Mouse (Mus musculus): Measurements from ENCODE around the gene Ext2. TPM values are rescaled to one million over a fixed set of nuclear protein-coding genes. Genes with fewer than 3 reads are reported as not detected.

Gene Ext2
- polyA plus RNA-seq, 1 experiment from 2014 or later, result 79.8 TPM

DNA sequence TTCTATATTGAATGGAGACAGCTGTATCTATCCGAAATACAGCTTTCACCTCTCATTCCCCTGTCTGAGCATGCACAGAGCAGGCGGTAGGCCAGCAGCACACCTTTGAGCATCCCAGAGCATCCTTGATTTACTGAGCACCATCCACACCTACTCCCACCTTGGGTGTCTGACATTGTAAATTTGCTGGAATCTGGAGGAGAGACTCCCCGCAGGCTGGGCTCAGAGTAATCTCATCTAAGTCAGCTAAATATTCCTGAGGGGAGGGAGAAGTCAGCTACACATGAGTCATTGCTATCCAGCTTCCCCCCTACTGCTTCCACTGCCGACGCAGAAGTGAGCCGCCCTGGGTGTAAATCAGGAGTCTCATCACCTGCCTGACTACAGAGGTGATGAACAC lies 64.1 kb downstream of the Ext2 start:
- no peak overlapping the region for H3K9ac ChIP-seq
- H3K27me3 ChIP-seq (replicated peaks), result no peaks in the 10 kb centered on the region
- no peak overlapping the region for H3K4me2 ChIP-seq
- H3K9me3 ChIP-seq (replicated peaks), result no peaks in the 10 kb centered on the region
- H3K27ac ChIP-seq (ENCODE audit: poor library complexity, severe bottlenecking), result no peak overlapping the region
- peaks cover 24% of the 10 kb centered on the region for H3K4me1 ChIP-seq (replicated peaks)
- ATAC-seq (ENCODE audit: insufficient number of reproducible peaks, low FRiP score), result no peak
- H3K36me3 ChIP-seq, result peaks cover 22% of the 10 kb centered on the region
- WGBS, result 47% methylated on average over 6 of the region's 6 CpGs
- H3K4me3 ChIP-seq, result no peak overlapping the region

DNA sequence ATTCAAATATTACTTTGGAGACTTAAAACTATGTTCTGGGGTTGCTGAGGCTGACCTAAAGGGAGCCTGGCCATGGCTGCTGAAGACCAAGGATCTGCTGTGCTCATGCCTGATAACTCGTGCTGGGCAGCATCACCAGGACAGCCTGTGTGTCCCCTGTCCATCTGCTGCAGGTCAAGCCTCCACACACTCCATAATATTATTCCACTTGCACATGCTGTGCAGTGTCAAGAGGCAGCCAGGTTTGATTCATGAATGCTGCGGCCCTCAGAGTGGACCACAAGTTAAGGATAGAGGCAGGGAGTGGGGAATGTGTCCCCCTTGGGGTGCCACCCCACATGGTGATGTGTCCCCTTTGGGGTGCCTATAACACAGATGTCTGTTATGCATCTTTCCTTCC lies 68.0 kb downstream of the Ext2 start:
- no peak overlapping the region for H3K9ac ChIP-seq
- no peaks in the 10 kb centered on the region for H3K27me3 ChIP-seq (replicated peaks)
- no peaks in the 10 kb centered on the region for H3K9me3 ChIP-seq (replicated peaks)
- no peaks in the 10 kb centered on the region for H3K36me3 ChIP-seq
- 0 out of 2 replicates have a peak overlapping the region, but pooled peaks have one; percentile 6 for H3K27ac ChIP-seq (ENCODE audit: poor library complexity, severe bottlenecking)
- H3K4me2 ChIP-seq, result no peak overlapping the region
- ATAC-seq (ENCODE audit: insufficient number of reproducible peaks, low FRiP score), result no peak
- WGBS, result 71% methylated on average over 2 of the region's 2 CpGs
- H3K4me3 ChIP-seq, result no peak overlapping the region
- H3K4me1 ChIP-seq (replicated peaks), result peaks cover 23% of the 10 kb centered on the region

DNA sequence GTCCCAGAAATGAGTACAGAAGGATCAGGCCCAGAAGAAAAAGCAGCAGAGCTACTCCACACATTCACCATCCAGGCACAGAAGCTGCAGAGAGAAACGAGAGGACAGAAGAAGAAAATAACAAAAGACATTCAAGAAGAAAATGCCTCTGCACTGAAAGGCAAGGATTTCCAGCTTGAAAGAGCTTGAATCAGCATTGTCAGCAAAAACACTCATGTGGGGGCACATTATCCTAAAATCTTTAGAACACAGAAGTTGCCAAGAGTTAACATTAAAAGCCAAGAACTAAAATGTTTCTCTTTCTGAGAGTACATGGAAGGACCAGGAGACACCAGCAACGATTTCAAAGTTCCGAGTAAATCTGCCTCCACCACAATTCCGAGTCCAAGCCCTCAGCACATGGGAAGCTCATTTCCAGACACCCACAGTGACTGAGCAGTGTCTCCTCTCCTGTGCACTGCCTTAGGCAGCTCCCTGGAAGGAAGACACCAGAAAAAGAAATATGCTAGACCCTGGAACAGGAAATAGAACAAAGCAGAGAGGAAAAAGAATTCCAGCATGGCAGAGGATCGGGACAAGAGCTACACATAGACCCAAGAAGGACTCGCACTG lies 69.1 kb downstream of the Ext2 start:
- ATAC-seq (ENCODE audit: insufficient number of reproducible peaks, low FRiP score), result no peak
- WGBS, result 76% methylated on average over 6 of the region's 6 CpGs

DNA sequence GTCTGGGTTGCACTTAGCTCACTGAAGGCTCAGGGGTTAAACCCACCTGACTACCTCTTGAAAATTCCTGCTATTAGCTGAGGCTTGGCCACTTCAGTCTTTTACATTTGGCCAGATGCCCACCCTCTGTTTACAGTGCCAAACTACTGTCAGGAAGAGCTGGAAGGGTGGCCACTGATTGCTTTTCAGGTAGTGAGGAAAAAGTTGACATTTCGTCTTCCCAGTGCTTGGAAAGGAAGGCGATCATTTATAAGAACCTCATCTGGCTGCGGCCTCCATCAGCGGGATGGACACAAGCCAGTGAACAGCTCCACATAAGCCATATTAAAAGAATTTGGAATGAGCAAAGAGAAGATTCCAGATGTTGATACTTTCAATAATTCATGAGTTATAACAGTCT lies 72.7 kb downstream of the Ext2 start:
- WGBS, result 85% methylated on average over 4 of the region's 4 CpGs
- no peak for ATAC-seq (ENCODE audit: insufficient number of reproducible peaks, low FRiP score)
- Histone ChIP-seq H3K9ac (no peak overlapping the region), H3K4me2 (no peak overlapping the region), H3K27ac (ENCODE audit: poor library complexity, severe bottlenecking) (no peak overlapping the region), H3K27me3 (replicated peaks) (no peaks in the 10 kb centered on the region), H3K4me3 (no peak overlapping the region), H3K4me1 (replicated peaks) (peaks cover 19% of the 10 kb centered on the region), H3K9me3 (replicated peaks) (no peaks in the 10 kb centered on the region), H3K36me3 (no peaks in the 10 kb centered on the region)

More for the DNA sequence above, 69.1 kb downstream of the Ext2 start:
- no peak overlapping the region for H3K4me3 ChIP-seq
- H3K27me3 ChIP-seq (replicated peaks), result no peaks in the 10 kb centered on the region
- no peak overlapping the region for H3K4me2 ChIP-seq
- no peak overlapping the region for H3K27ac ChIP-seq (ENCODE audit: poor library complexity, severe bottlenecking)
- H3K9me3 ChIP-seq (replicated peaks), result no peaks in the 10 kb centered on the region
- H3K36me3 ChIP-seq, result no peaks in the 10 kb centered on the region
- H3K9ac ChIP-seq, result no peak overlapping the region
- peaks cover 16% of the 10 kb centered on the region for H3K4me1 ChIP-seq (replicated peaks)

DNA sequence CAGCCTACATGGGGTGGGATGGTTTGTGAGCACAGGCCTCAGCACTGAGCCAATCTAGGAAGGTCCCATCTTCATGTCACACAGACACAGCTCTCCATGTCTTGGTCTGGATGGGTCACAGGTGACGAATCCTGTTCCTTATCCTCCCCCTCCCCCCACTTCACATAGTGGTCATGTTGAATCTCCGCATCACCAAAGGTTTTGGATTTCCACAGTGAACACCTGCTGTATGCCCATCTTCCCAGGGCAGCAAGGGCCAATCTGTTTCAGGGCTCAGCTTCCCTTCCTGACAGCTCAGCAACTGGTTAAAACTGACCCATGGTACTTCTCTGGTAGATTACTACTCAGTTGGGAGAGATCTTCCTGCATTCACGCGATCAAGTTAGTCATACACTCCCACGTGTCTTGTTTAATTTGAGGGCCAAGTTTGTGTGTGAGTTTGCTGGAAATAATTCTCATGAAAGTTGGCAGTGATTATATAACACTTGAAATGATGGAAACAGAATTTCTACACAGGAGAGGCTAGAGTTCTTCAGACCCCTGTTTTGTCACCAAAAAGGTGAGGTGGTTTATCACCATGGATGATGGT lies 74.7 kb downstream of the Ext2 start:
- Histone ChIP-seq H3K27me3 (replicated peaks) (no peaks in the 10 kb centered on the region), H3K9ac (no peak overlapping the region), H3K4me2 (no peak overlapping the region), H3K27ac (ENCODE audit: poor library complexity, severe bottlenecking) (no peak overlapping the region), H3K36me3 (no peaks in the 10 kb centered on the region), H3K4me3 (no peak overlapping the region), H3K4me1 (replicated peaks) (peaks cover 15% of the 10 kb centered on the region), H3K9me3 (replicated peaks) (no peaks in the 10 kb centered on the region)
- WGBS, result 86% methylated on average over 5 of the region's 5 CpGs
- ATAC-seq (ENCODE audit: insufficient number of reproducible peaks, low FRiP score), result no peak

DNA sequence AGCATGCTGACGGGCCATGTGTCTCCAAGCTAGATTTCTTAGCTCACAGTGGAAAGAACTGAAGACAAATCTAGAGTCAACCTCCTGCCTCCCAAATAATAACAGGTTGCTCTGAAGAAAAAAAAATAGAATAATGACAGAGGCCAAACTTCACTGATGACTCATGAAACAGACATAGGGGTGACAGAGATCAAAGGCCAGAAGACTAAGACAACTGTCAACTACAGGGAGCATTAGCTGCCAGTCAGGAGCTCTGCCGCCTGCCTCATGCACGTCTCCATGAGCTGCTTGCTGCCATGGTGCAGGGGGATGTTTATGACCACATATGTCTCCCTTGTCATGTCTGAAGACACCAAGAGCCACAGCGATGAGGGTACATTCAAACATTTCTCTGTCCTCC lies 75.7 kb downstream of the Ext2 start:
- 83% methylated on average over 4 of the region's 4 CpGs for WGBS

DNA sequence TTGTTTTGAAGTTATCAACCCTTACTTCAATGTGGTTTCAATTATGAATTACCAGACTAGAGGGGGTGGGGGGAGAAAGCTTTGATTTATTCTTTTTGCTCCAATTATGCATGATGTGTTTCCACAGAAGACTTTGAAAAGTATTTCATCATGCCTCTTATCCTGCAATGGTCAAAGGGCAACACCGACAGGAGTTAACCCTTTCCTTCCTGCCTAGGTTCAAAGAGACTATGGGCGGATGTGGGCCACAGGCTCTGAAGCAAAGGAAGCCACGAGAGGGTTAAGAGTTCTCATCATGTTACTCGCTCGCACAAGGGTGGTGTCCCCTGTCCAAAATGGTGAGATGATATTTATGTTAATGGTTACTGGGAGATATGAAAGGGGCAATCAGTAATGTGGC lies 76.2 kb downstream of the Ext2 start:
- peaks cover 24% of the 10 kb centered on the region for H3K4me1 ChIP-seq (replicated peaks)
- 77% methylated on average over 5 of the region's 5 CpGs for WGBS

More for the DNA sequence above, 75.7 kb downstream of the Ext2 start:
- H3K9me3 ChIP-seq (replicated peaks), result no peaks in the 10 kb centered on the region
- H3K4me2 ChIP-seq, result no peak overlapping the region
- no peaks in the 10 kb centered on the region for H3K27me3 ChIP-seq (replicated peaks)
- peaks cover 21% of the 10 kb centered on the region for H3K4me1 ChIP-seq (replicated peaks)
- H3K27ac ChIP-seq (ENCODE audit: poor library complexity, severe bottlenecking), result no peak overlapping the region
- no peak overlapping the region for H3K4me3 ChIP-seq
- no peak overlapping the region for H3K9ac ChIP-seq
- ATAC-seq (ENCODE audit: insufficient number of reproducible peaks, low FRiP score), result no peak
- H3K36me3 ChIP-seq, result no peaks in the 10 kb centered on the region

DNA sequence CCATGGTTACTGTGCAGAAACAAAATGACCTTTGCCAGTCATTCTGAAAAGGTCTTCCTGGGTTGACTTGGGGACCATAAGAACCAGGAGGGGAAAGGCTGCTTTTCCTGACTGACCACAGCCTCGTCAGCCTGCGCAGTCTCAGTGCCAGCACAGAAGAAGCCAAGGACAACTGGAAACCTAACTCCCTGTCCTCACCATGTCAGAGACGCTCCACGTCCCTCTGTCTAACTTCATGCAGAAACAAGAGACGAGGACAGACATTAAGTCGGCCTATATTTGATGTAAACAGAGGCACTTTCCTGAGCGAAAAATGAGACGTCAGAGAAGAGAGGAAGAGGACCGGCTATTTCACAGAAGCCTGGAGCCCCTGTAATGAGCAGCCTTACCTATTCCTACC lies 76.6 kb downstream of the Ext2 start:
- Histone ChIP-seq H3K4me2 (no peak overlapping the region), H3K9ac (no peak overlapping the region), H3K4me1 (replicated peaks) (peaks cover 24% of the 10 kb centered on the region), H3K4me3 (no peak overlapping the region), H3K36me3 (no peaks in the 10 kb centered on the region), H3K27me3 (replicated peaks) (no peaks in the 10 kb centered on the region), H3K9me3 (replicated peaks) (no peaks in the 10 kb centered on the region), H3K27ac (ENCODE audit: poor library complexity, severe bottlenecking) (no peak overlapping the region)
- 60% methylated on average over 9 of the region's 9 CpGs for WGBS
- no peak for ATAC-seq (ENCODE audit: insufficient number of reproducible peaks, low FRiP score)

More for the DNA sequence above, 76.2 kb downstream of the Ext2 start:
- Histone ChIP-seq H3K27ac (ENCODE audit: poor library complexity, severe bottlenecking) (no peak overlapping the region), H3K9ac (no peak overlapping the region), H3K27me3 (replicated peaks) (no peaks in the 10 kb centered on the region), H3K9me3 (replicated peaks) (no peaks in the 10 kb centered on the region), H3K4me2 (no peak overlapping the region), H3K4me3 (no peak overlapping the region), H3K36me3 (no peaks in the 10 kb centered on the region)
- ATAC-seq (ENCODE audit: insufficient number of reproducible peaks, low FRiP score), result no peak

DNA sequence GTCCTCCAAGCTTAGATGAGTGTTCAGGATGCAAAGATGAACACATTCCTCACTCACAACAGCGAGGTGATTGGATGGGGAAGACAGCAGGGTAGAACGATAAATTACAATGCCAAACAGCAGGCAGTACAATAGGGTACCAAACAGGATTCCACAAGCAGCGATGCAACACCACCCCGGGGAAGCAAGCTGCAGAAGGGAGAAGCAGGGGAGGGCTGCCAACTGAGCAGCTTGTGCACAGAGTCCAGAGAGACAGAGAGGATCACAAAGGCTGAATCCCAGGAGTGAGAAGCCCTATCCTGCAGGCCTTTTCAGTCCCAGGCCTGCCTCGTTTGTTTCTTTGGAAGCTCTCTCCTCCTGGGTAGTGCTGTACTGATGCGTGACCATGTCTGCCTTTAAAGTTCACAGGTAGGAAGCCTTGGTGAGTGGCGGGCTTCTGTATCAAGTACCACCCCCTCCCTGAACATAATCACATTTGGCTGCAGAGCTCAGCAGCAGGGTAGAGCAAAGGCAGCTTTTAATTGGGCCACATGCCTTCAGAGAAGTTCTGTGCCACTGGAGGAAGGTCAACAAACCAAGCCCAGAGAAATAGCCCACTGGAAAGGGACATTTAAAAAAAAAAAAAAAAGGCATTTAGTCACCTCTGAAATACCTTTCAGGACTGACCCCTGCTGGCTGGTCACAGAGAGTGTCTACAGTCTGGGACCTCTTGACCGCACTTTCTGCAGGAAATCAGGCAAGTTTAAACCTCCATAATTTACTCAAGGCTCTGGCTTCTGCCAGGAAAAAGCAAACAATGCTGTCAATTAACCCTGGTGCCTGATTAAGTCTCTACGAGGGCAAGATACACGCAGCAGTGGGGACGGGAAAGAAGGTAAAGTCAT lies 77.8 kb downstream of the Ext2 start:
- no peak overlapping the region for H3K4me3 ChIP-seq
- peaks cover 33% of the 10 kb centered on the region for H3K4me1 ChIP-seq (replicated peaks)
- peak overlapping the region; percentile 23; the same call in 1 of the 2 replicates for H3K4me2 ChIP-seq
- no peak for ATAC-seq (ENCODE audit: insufficient number of reproducible peaks, low FRiP score)
- no peak overlapping the region for H3K27ac ChIP-seq (ENCODE audit: poor library complexity, severe bottlenecking)
- no peaks in the 10 kb centered on the region for H3K27me3 ChIP-seq (replicated peaks)
- 46% methylated on average over 11 of the region's 11 CpGs for WGBS
- H3K9me3 ChIP-seq (replicated peaks), result no peaks in the 10 kb centered on the region
- H3K36me3 ChIP-seq, result no peaks in the 10 kb centered on the region
- peak overlapping the region; percentile 20; the same call in 1 of the 2 replicates for H3K9ac ChIP-seq

DNA sequence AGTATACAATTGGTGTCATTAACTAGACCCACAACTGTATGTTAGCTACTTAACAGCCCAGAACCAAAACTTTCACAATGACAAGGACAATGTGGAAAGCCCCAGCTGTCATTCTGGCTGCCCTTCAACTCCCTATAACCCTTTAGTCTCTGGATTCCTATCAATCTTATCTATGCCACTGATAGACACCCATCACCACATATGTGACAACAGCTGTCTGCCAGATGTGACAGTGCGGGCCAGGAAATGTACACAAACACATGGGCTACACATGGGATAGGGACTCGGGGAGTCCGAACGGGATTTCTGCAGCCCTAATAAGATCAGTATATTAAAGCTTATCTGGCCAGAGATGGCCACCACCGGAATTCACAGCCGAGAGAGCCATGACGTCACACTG lies 80.7 kb downstream of the Ext2 start:
- no peak overlapping the region for H3K4me3 ChIP-seq
- no peaks in the 10 kb centered on the region for H3K27me3 ChIP-seq (replicated peaks)
- no peak overlapping the region for H3K9ac ChIP-seq
- 35% methylated on average over 7 of the region's 7 CpGs for WGBS
- ATAC-seq (ENCODE audit: insufficient number of reproducible peaks, low FRiP score), result no peak
- H3K4me2 ChIP-seq, result no peak overlapping the region
- peaks cover 7% of the 10 kb centered on the region; the same call in 1 of the 2 replicates for H3K36me3 ChIP-seq
- no peaks in the 10 kb centered on the region for H3K9me3 ChIP-seq (replicated peaks)
- peaks cover 42% of the 10 kb centered on the region for H3K4me1 ChIP-seq (replicated peaks)
- H3K27ac ChIP-seq (ENCODE audit: poor library complexity, severe bottlenecking), result no peak overlapping the region

DNA sequence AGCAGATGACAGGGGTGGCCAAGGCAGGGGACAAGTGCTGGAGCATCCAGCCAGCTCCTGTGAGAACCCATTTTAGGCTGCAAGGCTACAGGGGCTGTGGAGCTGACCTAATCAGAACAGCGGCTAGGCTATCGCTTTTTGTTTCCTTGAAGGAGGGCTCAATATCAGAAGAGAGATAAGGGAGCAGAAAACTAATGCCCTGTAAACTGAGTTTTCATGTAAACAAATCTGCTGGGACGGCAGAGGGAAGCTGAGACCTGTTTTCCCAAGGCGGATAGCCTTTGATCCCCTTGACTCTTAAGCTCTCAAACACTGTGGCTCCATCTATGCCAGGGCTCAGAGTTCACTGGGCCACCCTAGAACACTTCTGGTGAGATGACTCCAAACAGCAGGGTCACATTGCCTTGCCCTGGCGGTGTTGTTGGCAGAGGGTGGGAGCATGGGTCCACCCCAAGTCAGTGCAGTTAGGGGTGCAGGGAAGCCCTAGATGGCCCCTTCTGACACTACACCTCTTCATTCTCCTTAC lies 83.3 kb downstream of the Ext2 start:
- H3K27me3 ChIP-seq (replicated peaks), result no peaks in the 10 kb centered on the region
- peaks cover 27% of the 10 kb centered on the region for H3K4me1 ChIP-seq (replicated peaks)
- no peak overlapping the region for H3K4me2 ChIP-seq
- H3K36me3 ChIP-seq, result peaks cover 12% of the 10 kb centered on the region; the same call in 1 of the 2 replicates
- no peak overlapping the region for H3K9ac ChIP-seq
- H3K27ac ChIP-seq (ENCODE audit: poor library complexity, severe bottlenecking), result no peak overlapping the region
- H3K4me3 ChIP-seq, result no peak overlapping the region
- no peak for ATAC-seq (ENCODE audit: insufficient number of reproducible peaks, low FRiP score)
- WGBS, result 35% methylated on average over 5 of the region's 5 CpGs
- no peaks in the 10 kb centered on the region for H3K9me3 ChIP-seq (replicated peaks)

Measured in heart, embryonic 12.5 days (tissue).